Mouse (Mus musculus) heart, adult 18-20 months (tissue): Measurements from ENCODE around the gene Zbtb7b. TPM values are rescaled to one million over a fixed set of nuclear protein-coding genes. Genes with fewer than 3 reads are reported as not detected.
A peak's percentile ranks its signal among the peaks of the same experiment; 100 is the strongest.

Experiments used
- DNase-seq, 2 experiments: peaks; one replicate each; pipeline ENCODE4 v3.0.0; 2021 to 2022; ENCODE audit warnings: mixed read lengths in 1 of 2
- total RNA-seq, 2 experiments: library from RNA; stranded (reverse); gene quantifications; 2 replicates each; pipeline ENCODE4 v1.2.3; 2021

Gene Zbtb7b
- total RNA-seq, 2 experiments from 2014 or later: 21.3 to 23.3 TPM

DNA sequence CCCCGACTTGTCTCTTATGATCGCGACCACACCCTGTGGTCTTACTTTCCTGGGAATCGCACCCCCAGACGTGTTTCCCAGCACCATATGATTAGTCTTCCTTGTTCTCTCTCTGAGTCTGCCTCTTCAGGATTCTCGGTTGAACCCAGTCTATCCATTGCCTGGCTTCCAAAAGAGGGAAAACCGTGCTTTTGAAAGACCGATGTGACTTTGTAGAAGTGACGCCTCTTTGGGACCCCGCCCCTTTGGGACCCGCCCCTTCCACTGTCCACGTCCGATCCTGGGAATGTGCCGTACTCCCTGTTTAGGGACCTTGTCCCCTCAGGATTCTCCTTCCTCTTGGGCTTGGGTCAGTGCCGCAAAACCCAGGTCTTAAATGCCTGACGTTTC lies 24.3 kb upstream of the Zbtb7b start:
- peak; percentile 85 to 90 for DNase-seq

DNA sequence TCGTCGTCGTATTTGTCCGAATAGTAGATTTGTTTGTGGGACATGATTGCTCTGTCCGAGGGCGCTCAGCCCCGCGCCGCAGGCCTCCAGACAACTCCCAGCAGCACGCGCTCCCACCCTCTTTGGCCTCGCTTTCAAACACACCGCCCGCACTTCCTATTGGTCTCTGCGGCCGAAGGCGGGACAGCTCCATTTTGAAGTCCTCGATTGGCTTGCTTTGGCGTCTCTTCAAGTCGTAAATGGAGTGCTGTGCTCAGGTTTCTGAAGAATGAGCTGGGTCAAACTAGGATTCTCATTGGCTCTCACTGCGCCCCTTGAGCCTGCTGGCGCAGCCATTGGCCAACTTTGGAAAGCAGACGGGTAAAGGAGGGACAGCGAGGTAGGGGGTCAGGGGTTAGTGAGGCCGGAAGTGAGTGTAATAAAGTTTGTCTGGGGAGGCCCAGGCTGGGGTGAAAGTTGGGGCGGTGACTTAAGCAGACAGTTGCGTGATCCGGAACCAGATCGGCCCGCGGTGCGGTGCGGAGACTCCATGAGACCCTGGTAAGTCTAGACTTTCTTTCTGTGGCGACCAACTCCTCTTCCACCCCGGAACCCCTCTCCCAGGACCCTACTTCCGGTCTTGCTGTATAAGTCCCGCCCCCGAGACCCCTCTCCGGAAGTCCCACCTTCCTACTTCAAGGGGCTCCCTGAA lies 23.7 kb upstream of the Zbtb7b start, which contains the start of the genes Cks1b and Shc1:
Gene Cks1b (minus strand): TSS at position 214 of the 691 bp plus-strand sequence.
Gene Shc1 (plus strand): TSS at position 274 of the 691 bp plus-strand sequence.
- peak; percentile 97 to 99 for DNase-seq

DNA sequence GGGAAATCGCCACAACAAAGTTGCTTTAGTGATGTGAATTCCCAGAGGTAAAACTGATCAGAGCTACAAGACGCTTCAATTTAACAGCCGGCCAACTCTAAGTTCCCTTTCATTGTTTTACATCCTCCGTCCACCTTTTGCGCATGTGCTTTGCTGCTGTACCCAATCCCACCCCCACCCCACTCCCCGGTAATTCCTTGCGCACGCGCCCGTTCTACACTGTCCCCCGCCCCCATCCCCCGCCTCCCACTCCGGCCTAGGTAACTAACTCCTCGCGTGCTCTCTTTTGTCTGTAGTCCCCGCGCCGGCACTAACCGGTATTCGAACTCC lies 23.2 kb upstream of the Zbtb7b start:
- no peak for DNase-seq

DNA sequence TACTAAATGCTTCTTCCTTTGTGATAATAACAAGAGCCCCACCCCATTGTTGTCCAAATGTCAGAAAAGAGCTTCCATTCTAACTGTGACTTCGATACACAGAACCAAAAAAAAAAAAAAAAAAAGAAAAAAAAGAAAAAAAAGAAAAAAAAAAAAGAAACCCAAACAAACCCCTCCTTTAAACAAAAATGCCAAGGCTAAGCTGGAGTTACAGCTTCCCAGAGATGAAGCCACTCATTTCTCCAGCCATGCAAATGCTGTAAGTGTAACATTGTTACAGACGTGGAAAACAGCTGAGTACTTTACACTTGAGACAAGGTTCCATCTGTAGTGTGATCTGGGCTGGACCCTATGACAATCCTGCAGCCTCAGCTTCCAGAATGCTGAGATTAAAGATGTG lies 22.6 kb upstream of the Zbtb7b start:
- no peak for DNase-seq

DNA sequence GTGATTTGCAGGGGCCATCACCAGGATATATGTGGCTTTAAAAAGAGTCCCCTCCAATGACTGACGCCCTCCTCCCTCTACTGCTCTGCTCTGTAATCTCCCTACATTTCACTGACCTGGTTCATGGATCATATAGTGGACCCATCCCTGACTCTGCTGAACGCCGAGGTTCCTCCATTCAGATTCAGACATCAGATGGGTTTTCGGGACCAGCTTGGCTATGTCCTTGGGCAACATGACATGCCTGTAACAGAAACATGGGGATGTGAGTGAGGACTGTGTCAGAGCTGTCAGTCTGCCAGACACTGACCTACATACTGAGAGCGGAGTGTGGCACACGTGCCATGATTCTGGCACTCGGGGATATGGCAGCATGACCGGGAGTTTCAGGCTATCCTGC lies 21.6 kb upstream of the Zbtb7b start:
- DNase-seq: no peak

DNA sequence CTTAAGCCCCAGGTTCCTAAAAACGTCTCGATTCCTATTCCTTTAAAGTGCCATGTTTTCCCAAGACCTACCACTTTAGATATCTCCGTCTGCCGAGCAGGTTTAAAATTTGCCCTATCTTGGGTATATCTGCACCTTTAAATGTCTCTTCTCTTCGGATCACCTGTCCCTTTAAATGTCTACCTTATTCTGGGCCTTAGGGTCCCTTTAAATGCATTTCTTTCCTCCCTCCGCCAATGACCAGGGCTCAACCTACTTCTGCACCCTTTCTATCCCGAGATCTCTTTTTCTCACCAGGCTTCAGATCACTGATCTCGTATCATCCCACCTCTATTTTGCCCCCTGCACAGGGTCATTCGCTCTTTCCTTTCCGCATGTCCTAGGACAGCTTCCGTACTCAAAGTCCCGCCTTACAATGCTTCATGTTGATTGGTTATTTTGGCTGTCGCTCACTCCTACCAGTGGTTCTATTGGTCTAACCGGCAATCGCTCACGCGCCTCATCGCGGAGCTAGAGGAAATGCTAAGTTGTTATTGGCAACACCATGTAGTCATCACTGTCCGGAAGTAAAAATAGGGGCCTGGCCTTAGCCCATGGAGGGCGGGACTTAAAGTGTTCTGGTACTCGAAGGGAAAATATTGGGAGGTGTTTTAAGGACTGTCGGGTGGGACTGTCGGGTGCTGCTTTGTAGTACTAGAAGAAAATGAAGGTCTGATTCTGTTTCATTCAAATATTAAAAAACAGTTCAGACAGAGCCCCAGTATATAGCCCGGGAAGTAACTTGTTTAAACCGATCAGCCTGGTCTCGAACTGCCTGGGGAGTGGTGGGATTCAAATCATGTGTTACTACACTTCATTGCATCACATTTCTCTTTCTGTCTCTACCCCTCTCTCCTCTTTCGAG lies 17.2 kb upstream of the Zbtb7b start, which contains the start of gene Flad1:
Gene Flad1 (minus strand): TSS at position 381 of the 904 bp plus-strand sequence.
- DNase-seq: peak; percentile 99 to 100

DNA sequence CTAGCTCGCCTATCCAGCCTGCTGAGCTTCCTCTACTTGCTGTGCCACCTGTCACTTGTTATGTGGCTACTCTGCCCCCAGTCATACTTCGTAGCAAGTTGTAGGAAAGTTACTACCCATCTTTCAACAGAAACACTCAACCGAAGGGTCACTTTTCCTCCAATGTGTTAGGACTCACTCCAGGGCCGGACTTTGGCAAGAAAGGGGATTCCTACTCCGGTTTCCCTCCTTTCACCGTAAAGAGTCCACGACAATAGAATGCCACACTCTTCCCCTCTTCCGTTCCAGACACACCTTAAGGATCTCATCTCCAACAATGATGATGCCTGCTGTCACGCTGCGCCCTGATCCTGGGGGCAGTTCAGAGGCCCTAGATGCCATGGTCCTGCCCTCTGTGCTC lies 16.3 kb upstream of the Zbtb7b start:
- DNase-seq: no peak

DNA sequence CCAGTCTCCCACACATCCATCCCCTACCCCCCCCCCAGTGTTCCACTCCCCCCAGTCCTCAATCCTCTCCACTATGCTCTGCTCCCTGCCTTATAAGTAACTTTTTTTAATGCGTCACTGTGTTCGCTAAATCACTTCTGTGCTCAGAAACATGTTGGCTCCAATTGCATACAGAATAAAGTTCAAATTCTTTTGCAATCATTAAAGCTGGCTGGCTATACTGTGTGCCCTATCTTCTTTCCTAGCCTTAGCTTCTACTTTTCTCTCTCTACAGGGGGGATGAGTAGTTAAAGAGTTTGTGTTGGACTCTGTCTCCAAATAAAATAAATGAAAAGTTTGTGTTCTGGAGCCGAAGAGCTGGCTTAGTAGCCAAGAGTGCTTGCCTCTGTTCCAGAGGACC lies 15.1 kb upstream of the Zbtb7b start:
- no peak for DNase-seq

DNA sequence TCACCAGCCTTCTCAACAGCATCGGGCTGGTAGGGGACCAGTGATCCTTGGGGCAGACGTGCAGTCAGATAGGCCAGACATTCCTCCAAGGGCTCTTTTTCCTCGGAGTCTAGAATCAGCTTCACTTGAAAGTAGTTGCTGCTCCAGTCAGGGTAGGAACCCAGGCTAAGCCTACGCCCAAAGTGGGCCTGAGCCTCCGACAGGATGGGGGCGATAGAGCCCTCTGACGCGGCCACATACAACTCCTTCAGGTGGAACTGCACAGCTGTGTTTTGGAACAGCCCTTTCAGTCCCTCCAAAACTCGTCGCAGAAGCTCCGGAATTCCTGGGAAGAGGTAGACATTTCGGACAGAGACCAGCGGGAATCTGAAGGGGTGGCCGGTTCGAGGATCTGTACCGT lies 13.9 kb upstream of the Zbtb7b start:
- no peak for DNase-seq

DNA sequence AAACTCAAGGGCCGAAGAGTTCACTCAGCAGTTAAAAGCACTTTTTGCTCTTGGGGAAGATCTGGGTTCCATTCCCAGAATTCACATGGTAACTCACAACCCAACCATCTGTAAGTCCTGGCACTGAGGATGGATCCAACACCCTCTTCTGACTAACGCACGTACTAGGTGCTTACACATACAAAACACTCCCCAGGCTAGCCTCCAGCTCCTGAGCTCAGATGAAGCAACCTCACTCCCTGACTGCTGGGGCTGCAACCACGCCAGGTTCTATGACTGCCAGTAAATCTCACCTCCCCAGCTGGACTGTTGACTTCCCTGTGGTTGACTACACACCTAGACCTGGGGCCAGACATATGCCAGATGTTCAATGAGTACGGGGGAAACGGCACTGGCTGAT lies 12.3 kb upstream of the Zbtb7b start:
- DNase-seq: no peak

DNA sequence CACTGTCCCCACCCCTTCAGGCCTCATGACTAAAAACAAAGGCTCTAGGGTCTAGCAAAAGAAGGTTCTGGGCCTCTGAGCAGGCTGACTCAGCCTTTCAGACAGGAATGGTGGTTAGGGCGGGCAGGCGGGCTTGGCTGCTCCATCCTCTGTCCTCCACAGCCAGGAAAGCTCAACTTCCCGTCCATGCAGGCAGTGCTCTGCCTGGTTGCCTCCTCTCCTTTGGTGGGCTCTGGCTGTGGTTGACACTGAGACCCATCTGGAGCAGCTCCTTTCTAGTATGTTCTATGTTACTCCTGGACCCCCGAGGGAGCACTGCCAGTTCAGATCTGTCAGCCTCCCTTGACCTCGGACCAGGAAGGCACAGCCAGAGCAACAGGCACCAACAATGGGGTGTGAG lies 8.1 kb upstream of the Zbtb7b start, which contains the start of gene Lenep:
Gene Lenep (minus strand): TSS at position 101 of the 400 bp plus-strand sequence.
- DNase-seq: no peak

DNA sequence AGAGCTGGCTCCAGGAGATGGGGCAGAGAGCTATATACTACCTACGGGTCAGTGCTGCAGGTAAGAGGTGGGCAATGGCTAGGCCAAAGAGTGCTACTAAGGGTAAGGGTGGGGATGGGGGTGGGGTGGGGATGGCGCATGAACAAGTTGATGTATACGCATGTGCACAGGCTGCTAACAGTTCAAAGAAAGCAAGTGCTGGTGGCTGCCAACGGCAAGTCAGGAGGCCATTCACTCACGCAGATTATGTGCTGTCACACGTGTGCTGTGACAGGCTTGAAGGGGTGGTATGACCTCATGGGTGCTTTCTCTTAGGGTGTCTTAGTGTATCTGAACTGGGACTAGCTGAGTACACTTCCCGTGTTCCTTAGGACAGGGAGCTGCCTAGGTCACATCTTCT lies 6.8 kb upstream of the Zbtb7b start:
- DNase-seq: no peak

DNA sequence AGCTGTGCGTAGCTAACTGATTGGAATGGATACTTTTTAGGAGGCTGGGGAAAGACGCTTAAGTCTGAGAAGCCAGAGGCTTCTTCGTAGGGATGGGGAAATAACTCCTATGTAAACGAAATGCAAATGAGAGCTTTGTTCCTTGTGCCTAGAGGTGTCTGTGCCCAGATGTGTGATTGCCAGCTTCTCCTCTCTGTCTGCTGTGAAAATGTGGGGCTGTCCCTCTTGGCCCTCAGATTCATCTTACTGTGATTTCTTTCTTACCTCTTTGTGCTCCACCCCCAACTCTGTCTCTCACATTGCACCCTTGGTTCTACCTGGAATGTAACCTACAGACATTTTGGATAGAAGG lies 2.1 kb upstream of the Zbtb7b start:
- no peak for DNase-seq

DNA sequence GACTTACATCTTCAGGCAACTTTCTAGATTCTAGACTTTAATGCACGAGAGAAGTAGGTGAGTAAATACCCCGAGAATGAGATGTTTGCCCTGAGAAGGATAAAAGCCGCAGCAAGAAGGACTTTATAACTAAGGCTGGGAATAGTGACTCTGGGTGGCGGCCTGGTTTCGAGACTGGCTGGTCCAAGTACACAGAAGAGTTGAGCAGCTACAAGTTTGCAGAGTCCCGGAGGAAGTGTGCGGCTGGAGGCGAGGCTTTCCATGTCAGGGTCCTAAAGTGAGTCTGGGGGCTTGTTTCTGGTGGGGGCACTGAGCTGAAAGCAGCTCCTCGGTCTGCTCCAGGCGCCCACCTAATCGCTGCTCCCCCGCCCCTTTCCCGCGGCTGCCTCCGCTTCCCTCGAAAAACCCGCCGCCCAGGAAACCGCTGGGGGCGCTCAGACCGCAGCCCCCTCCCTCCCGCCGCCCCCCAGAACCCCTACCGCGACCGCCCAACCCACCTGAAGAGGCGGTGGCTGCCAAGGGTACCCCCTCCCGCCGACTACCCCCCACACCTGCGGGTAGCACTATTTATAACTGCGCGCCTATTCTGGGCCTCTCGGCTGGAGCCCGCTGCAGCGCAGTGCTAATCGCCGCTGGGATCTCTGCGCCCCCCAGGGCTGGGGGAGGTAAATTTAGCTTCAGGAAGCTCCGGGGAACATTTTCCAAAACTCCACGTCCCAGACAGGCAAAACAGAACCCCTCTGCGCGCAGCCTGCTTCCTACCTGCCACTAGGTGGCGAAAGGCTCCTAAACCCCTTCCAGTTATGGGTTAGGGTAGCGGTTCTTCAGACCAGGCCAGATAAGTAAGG lies 1.5 kb upstream of the Zbtb7b start:
- peak; percentile 80 to 84 for DNase-seq

DNA sequence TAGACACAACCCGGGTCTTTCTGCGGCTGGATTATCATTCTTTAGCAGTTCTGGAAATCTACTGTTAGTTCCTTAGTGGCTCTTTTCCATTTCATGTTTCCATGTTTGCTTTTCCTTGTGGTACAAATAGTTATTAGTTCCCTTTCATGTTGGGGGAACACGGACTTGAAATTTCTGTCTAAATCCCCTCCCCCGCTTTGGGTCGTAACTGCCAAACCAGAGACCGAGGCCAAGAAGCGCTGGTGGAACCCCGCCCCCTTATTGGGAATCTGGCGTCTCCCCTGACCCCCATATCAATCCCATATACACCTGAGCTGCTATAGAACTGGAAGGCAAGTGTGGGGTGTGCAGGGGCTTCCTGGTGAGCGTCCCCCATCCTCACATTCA lies 836 bp upstream of the Zbtb7b start:
- peak in 1 of 2 experiments; percentile 51 for DNase-seq

DNA sequence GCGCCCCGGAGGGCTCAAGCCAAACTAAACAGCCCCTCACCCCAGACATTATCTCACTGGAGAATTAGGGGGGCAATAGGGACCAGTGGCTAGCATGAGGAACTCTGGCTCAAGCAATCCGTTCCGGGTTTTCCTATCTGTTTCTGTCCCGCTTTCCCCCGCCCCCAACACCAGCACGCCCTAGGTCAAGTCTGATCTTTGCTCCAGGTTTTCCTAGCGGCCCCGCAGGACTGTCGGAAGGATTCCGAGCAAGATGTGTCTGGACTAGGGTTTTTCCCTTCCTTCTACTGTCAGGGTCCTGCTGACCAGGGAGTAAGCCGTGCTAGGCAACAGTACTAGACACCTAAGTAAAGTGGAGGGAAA lies 299 bp upstream of the Zbtb7b start:
- peak; percentile 90 to 91 for DNase-seq

DNA sequence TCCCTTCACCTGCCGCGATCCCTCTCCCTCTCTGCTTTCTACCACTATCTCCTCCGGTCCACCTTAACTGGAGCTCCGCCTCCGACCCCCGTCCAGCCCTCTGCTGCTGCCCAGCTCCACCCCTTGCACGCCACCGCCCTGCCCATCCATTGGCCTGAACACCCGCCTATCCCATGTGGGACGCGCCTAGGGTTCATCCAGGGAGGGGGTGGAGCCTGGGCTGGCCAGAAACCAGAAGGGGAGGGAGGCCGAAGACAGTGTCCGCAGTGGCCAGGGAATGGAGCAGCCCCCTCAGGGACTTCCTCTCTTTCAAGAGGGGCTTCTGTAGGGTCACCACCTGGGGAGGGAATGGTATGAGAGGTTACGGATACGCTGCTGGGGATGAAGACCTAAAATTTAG lies 971 bp downstream of the Zbtb7b start:
- peak; percentile 100 for DNase-seq

DNA sequence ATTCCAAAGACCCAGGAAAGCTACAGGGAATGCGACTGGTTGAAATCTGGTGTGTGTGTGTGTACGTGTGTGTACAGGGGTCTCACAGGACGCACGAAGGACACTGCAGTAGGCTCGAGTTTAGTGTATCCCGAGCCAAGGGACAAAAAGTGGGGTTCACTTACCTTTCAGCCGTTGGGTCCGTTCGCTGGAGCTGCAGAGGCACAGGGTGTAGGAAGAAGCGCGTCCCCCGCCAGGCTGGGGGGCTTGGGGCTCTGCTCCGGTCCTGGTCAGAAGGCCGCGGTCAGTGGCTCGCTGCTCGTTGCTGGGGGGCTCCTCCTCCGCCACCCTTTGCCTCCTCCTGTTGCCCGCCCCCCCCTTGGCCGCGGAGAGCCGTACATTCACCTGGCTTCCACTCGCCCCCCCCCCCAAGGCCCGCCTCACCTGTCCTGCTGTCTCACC lies 1.7 kb downstream of the Zbtb7b start:
- peak; percentile 52 to 66 for DNase-seq

DNA sequence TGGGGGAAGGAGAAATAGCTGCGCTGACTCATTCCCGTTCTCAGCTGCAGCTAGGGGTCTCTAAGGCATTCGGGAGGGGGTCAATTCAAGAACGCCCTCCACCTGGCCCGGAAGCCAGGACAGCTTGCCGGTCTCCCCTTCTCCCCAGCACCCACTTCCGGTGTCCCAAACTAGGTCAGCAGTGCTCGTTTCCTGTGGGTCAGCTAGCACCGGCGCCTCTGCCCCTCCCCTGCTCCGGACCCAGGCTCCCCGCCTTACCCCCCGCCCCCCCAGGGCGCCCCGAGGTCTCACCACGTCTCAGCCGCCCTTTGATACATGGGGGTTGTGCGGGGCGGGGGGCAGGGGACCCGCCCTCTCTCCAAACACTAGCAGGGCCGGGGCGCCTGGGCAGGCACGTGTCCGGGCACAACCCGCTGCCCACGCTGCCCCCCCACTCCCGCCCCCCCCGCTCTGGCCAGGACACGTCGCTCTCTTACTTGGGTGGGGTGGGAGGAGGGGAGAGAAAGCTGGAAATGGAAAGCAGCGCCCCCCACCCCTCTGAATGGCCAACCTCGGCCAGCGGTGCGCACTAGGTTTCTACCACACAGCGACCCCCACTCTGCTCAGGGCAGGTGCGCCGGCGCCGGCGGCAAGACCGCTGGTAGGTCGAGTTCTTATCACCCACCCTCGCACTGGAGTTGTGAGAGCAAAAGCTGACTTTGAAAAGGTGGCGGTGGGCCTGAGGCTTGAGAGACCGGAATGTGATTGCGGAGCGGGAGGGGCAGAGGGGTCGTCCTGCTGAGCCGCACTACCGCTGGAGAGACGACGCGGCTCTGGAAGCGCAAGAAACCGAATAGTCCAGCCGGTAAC lies 2.7 kb downstream of the Zbtb7b start:
- peak; percentile 81 to 89 for DNase-seq

DNA sequence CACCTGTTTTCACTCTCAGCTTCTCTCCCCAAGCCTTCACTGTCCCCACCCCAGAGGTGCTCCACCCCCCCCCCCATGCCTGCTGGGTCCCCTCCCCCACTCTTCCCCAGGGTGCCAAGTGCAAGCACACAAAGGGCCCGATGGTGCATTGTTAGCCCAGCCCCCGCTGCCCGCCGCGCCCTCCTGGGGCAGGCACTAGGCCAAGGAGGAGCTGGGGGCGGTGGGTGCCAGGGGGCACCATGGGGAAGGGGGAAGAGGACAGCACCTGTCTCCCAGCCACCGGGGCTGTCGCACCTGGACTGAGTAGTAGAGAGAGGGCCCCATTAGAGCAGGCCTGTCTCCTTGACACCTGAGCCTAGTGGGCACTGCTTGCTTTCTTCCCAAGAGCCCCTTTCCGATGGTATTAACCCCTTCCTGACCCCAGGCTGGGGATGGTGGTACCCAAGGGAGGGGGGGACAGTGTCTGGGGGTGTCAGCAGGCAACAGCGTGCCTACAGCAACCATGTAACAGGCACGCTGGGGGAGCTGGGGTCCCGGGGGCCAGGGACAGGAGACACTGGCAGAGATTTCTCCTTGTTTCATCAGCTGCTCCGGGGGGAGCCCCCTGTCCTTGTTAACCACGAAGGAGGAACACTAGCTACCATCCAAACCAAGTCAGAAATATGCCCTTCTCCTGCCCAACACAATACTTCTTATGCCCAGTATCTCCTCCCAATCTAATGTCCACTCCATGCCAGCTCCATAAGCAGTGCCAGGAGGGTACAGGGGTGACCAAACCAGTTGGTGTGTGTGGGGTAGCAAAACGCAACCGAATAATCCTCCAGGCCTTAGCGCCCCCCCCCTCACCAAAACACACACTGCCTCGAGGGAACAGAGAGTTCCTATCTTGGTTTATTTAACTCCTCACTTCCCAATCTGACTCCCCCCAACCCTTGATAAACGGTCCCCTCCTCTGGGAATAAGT lies 3.6 kb downstream of the Zbtb7b start:
- DNase-seq: peak in 1 of 2 experiments; percentile 48
